Mouse (Mus musculus) forebrain, postnatal 0 days (tissue): ENCODE measurements at regions not wholly inside any gene's neighbourhood (a gene's known extent, or its start where the extent isn't known, plus 50 kb on each side); places are given as distances from the start of the nearest gene placed in this dataset.

Source experiments
- ATAC-seq: fragments of 200-750 bp; cut with Nextera tagmentation; 2 replicates; pipeline ENCODE4 v1.8.0; 2017; ENCODE audit warnings: mild to moderate bottlenecking, moderate library complexity
- DNase-seq: peaks from one replicate; pipeline ENCODE4 v3.0.0-alpha.2; 2015
- H3K27ac ChIP-seq: fragments of 300-500 bp; sonication (generic); 2 replicates; pipeline ENCODE4 v1.5.1; 2014; ENCODE audit warnings: low read depth, mild to moderate bottlenecking, antibody characterized with exemption, low read length, moderate library complexity, mixed read lengths
- H3K27me3 ChIP-seq: fragments of 300-500 bp; sonication (generic); 2 replicates; pipeline ENCODE4 v1.6.1; 2014; ENCODE audit warnings: mild to moderate bottlenecking, low read length, mixed read lengths; ENCODE audit not compliant: insufficient read depth
- H3K36me3 ChIP-seq: fragments of 300-500 bp; sonication (generic); 2 replicates; pipeline ENCODE4 v1.6.1; 2014; ENCODE audit warnings: mild to moderate bottlenecking, moderate library complexity; ENCODE audit not compliant: insufficient read depth
- H3K4me1 ChIP-seq: fragments of 300-500 bp; sonication (generic); 2 replicates; pipeline ENCODE4 v1.6.1; 2014; ENCODE audit warnings: antibody characterized with exemption; ENCODE audit not compliant: insufficient read depth
- H3K4me2 ChIP-seq: fragments of 300-500 bp; sonication (generic); 2 replicates; pipeline ENCODE4 v1.6.1; 2014; ENCODE audit warnings: low read depth, mild to moderate bottlenecking, moderate library complexity
- H3K4me3 ChIP-seq: fragments of 300-500 bp; sonication (generic); 2 replicates; pipeline ENCODE4 v1.5.1; 2014; ENCODE audit warnings: low read depth, low read length, mixed read lengths
- H3K9ac ChIP-seq: fragments of 300-500 bp; sonication (generic); 2 replicates; pipeline ENCODE4 v1.6.1; 2014; ENCODE audit warnings: mild to moderate bottlenecking
- H3K9me3 ChIP-seq: fragments of 300-500 bp; sonication (generic); 2 replicates; pipeline ENCODE4 v1.6.1; 2016; ENCODE audit warnings: low read length
- CTCF ChIP-seq: sonication (generic); IDR thresholded peaks from 2 replicates; pipeline ENCODE4 v1.5.1; 2016; ENCODE audit warnings: antibody characterized with exemption, control low read depth, low read depth
- WGBS: fragments of 180-500 bp; shearing (Covaris S2); extraction: QIAGEN DNeasy Blood & Tissue Kit; methylation state at CpG from one replicate; pipeline ENCODE4 v1.1.7; 2014; 5-methylcytosine and 5-hydroxymethylcytosine counted together

DNA sequence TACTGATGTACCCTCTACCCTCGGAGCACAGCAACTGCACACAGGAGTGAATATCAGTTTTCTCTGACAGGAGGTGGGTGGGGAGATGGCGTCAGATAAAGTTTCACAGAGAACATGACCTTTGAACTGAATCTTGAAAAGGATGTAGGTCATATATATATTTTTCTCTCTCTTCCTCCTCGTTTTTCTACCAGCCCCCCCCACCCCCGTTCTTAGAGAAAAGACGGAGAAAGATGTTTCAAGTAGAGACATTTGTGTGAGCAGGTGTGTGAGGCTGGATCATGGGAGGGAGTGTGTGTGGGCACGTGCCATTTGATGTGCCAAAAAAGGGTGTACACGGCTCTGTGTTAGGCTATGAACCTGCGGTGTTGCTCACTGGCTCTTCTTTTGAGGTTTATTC, 72.8 kb upstream of the Rap1b start:
- WGBS, result 83% methylated on average over 8 of the region's 8 CpGs
- ATAC-seq (no peak), DNase-seq (no peak)
- H3K4me2 ChIP-seq, result no peak overlapping the region
- H3K4me1 ChIP-seq, result no peaks in the 10 kb centered on the region
- TF ChIP-seq CTCF, result no peak
- H3K9ac ChIP-seq, result no peak overlapping the region
- H3K9me3 ChIP-seq, result no peaks in the 10 kb centered on the region
- no peaks in the 10 kb centered on the region for H3K36me3 ChIP-seq
- no peaks in the 10 kb centered on the region for H3K27me3 ChIP-seq
- no peak overlapping the region for H3K4me3 ChIP-seq
- no peak overlapping the region for H3K27ac ChIP-seq

DNA sequence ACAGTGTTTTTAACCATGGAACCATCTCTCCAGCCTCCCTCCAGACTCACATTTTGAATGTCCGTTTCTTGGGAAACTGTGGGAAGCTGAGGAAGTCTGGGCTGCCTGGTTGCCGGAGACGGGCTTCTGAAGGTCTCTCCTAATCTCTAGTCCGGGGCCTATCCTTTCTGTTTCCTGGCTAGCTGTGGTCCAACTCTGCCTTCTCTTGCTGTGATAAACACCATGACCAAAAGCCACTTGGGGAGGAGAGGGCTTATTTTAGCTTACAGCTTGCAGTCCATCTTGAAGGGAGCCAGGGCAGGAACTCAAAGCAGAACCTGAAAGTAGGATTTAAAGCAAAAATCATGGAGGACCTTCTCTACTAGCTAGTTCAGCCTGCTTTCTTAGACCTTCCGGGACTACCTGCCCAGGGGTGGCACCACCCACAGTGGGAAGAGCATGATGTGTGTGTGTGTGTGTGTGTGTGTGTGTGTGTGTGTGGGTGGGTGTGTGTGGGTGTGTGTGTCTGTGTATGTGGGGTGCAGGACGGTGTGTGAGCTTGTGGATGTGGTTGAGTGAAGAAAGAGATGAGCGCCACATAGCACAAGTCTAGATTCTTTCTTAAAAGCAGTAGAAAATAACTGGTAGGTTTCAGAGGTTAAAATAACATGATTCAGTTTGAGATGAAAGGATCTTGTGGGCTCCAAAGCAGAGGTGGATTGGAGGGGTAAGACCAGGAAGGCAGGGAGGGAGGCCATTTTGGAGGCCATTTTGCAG, 73.5 kb upstream of the Rap1b start:
- Histone ChIP-seq H3K27ac (no peak overlapping the region), H3K36me3 (no peaks in the 10 kb centered on the region), H3K9ac (no peak overlapping the region), H3K27me3 (no peaks in the 10 kb centered on the region), H3K4me1 (no peaks in the 10 kb centered on the region), H3K9me3 (no peaks in the 10 kb centered on the region), H3K4me2 (no peak overlapping the region), H3K4me3 (no peak overlapping the region)
- no peak for TF ChIP-seq CTCF
- DNase-seq (no peak), ATAC-seq (no peak)
- 91% methylated on average over 7 of the region's 7 CpGs for WGBS

DNA sequence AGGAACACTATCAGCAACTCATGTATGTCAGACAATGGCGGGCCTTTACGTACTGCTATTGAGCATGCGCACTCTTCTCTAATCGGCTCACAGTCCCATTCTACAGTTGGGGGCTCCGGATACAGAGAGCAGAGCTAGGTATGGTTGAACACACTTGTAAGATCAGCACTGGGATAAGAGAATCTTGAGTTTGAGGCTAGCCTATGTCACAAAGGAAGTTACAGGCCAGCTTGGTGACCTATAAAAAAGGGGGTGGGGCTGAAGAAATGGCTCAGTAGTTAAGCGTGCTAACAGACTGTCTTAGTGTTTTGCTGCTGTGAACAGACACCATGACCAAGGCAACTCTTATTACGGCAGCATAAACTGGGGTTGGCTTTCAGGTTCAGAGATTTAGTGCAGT, 79.4 kb upstream of the Rap1b start:
- H3K27me3 ChIP-seq, result no peaks in the 10 kb centered on the region
- H3K4me1 ChIP-seq, result no peaks in the 10 kb centered on the region
- 91% methylated on average over 7 of the region's 7 CpGs for WGBS
- no peak overlapping the region for H3K4me3 ChIP-seq
- H3K4me2 ChIP-seq, result no peak overlapping the region
- DNase-seq (no peak), ATAC-seq (no peak)
- no peak overlapping the region for H3K9ac ChIP-seq
- no peak for TF ChIP-seq CTCF
- no peaks in the 10 kb centered on the region for H3K36me3 ChIP-seq
- no peak overlapping the region for H3K27ac ChIP-seq
- H3K9me3 ChIP-seq, result no peaks in the 10 kb centered on the region

DNA sequence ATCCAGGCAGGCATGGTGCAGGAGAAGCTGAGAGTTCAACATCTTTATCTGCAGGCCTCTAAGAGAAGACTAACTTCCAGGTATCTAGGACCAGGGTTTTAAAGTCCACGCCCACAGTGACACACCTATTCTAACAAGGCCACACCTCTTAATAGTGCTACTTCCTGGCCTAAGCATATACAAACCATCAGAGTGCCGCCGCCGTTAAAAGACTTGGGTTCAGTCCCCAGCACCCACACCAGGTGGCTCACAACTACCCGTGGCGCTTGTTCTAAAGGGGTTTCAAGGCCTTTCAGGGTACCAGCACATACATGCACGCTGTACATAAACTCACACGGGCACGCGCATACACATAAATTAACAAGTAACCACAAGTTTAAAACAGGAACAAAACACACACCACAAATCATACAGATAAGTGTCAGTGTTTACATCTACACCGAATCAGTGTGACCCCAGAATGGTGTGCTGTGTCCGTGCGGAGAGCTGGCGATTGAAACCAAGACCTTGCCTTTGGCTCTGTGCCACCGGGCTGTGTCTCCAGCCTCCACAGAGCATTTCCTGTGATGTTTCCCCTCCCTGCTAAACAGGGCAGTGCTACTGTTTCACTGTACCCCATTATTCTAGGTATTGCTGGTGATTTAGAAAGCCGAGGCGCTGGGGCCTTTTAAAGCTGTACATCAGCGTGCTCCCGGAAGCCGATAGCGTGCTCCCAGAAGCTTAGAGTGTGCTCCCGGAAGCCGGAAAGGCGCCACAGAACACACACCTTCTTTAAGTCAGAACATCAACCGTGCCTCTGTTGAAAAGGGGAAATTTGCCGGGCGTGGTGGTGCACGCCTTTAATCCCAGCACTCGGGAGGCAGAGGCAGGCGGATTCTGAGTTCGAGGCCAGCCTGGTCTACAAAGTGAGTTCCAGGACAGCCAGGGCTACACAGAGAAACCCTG, 80.0 kb upstream of the Rap1b start:
- no peak overlapping the region for H3K4me3 ChIP-seq
- DNase-seq (no peak), ATAC-seq (no peak)
- TF ChIP-seq CTCF, result no peak
- H3K27me3 ChIP-seq, result no peaks in the 10 kb centered on the region
- 91% methylated on average over 31 of the region's 31 CpGs for WGBS
- H3K27ac ChIP-seq, result no peak overlapping the region
- H3K36me3 ChIP-seq, result no peaks in the 10 kb centered on the region
- H3K4me1 ChIP-seq, result no peaks in the 10 kb centered on the region
- H3K9ac ChIP-seq, result no peak overlapping the region
- H3K9me3 ChIP-seq, result no peaks in the 10 kb centered on the region
- no peak overlapping the region for H3K4me2 ChIP-seq

DNA sequence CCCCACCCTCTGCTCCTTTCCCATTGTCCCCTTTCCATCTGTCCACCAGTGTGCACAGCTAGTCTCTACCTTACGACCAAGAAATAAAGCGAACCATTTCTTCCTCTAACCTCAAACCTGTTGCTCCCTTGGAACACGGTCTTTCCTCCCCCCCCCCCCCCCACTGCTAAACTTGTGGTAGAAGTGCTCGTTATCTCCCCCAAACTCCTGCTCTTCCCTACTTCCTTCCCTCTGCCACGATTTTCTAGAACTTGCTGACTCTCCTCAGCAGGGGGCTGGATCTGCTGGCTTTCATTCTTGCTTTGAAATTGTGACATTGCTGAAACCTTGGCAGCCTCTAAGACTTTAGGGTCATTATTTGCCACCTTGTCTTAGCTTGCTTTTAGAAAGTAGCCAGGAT, 83.2 kb upstream of the Rap1b start:
- no peak for ATAC-seq

DNA sequence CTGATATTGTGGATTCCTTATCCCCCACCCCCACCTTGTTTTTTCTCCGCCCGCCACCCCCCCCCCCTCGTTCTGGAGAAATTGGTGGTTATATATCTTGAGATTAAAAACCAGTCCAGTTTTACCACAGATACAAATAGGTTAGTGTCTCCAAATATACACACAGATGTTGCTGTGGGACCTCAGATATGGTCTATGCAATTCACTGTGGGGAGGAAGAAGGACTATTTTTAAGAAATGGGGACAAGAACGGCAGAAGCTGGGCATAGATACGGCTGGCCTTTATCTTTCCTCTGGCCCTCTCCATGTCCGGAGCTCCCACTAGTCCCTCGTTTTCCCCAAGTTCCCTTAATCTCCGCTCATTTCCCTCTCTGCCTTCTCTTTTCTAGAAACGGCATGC, 89.0 kb upstream of the Rap1b start:
- Histone ChIP-seq H3K9ac (no peak overlapping the region), H3K27me3 (no peaks in the 10 kb centered on the region), H3K9me3 (no peaks in the 10 kb centered on the region), H3K27ac (no peak overlapping the region), H3K36me3 (no peaks in the 10 kb centered on the region), H3K4me2 (no peak overlapping the region), H3K4me1 (no peaks in the 10 kb centered on the region), H3K4me3 (no peak overlapping the region)
- ATAC-seq (no peak), DNase-seq (no peak)
- no peak for TF ChIP-seq CTCF
- 75% methylated on average over 9 of the region's 9 CpGs for WGBS

More for the DNA sequence above, 83.2 kb upstream of the Rap1b start:
- H3K27ac ChIP-seq, result no peak overlapping the region
- no peaks in the 10 kb centered on the region for H3K4me1 ChIP-seq
- no peaks in the 10 kb centered on the region for H3K27me3 ChIP-seq
- H3K9me3 ChIP-seq, result no peaks in the 10 kb centered on the region
- no peak overlapping the region for H3K4me3 ChIP-seq
- H3K9ac ChIP-seq, result no peak overlapping the region
- 41% methylated on average over 5 of the region's 5 CpGs for whole genome bisulfite sequencing
- H3K36me3 ChIP-seq, result no peaks in the 10 kb centered on the region
- no peak overlapping the region for H3K4me2 ChIP-seq
- no peak for TF ChIP-seq CTCF
- no peak for DNase-seq

DNA sequence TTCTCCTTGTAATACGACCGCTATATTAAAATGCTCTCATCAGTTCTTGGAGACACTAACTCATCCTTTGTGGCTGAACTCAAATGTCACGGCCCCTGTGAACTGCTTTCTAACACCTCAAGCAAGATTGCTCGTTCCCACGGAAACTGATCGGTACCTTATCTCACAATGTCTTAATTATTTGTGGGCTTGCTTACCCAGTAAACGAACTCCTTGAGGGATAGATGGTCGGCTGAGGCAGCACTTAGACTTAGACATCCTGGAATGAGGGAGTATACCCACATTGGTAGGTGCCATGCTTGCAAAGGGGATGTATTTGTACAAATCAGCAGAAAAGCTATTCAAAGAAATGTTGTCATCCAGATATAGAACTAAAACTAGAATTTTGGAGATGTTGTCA, 92.9 kb upstream of the Rap1b start:
- WGBS, result 66% methylated on average over 8 of the region's 8 CpGs
- Histone ChIP-seq H3K4me2 (no peak overlapping the region), H3K9ac (no peak overlapping the region), H3K36me3 (no peaks in the 10 kb centered on the region), H3K27me3 (no peaks in the 10 kb centered on the region), H3K4me1 (no peaks in the 10 kb centered on the region), H3K9me3 (no peaks in the 10 kb centered on the region), H3K4me3 (no peak overlapping the region), H3K27ac (no peak overlapping the region)
- ATAC-seq (no peak), DNase-seq (no peak)
- TF ChIP-seq CTCF, result no peak
